Mouse (Mus musculus): ENCODE measurements at regions not wholly inside any gene's neighbourhood (a gene's known extent, or its start where the extent isn't known, plus 50 kb on each side); places are given as distances from the start of the nearest gene placed in this dataset.

DNA sequence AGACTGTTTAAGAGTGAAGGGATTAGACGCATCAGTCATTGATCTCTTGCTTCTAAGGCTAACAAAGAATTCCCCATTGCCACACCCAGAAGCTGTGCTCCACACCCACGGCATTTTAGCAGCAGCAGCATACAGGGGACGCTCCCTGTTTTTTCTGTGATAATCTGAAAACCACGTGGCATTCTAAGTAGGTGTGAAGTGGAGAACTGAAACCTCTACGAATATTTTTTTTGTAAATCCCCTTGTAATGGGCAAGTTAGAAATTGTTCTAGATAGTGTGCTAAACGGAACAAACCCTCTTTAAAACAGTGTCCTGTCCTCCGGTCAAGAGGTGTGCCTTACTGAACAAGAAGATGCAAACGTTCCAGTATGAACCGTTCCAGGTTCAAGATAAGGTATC, 325.8 kb upstream of the Epha4 start:
- no peak overlapping the region for H3K4me3 ChIP-seq (ENCODE audit: low read depth, low read length)
- no peaks in the 10 kb centered on the region for H3K27me3 ChIP-seq (ENCODE audit: control insufficient read depth, insufficient read depth, low read length)
- TF ChIP-seq CTCF (IDR thresholded peaks at IDR 0.05; ENCODE audit: extremely low read depth, insufficient read length, insufficient replicate concordance, low read depth, low read length) (no peak), POLR2A (IDR thresholded peaks at IDR 0.05; ENCODE audit: low read depth, low read length) (no peak)
- no peak overlapping the region for H3K27ac ChIP-seq (ENCODE audit: insufficient read depth, low read depth, low read length)
- 45% methylated on average over 9 of the region's 9 CpGs for WGBS
- H3K4me1 ChIP-seq (ENCODE audit: control insufficient read depth, insufficient read depth, insufficient read length, low read length) = no peaks in the 10 kb centered on the region
- H3K36me3 ChIP-seq (ENCODE audit: control insufficient read depth, insufficient read depth, low read length) = no peaks in the 10 kb centered on the region

DNA sequence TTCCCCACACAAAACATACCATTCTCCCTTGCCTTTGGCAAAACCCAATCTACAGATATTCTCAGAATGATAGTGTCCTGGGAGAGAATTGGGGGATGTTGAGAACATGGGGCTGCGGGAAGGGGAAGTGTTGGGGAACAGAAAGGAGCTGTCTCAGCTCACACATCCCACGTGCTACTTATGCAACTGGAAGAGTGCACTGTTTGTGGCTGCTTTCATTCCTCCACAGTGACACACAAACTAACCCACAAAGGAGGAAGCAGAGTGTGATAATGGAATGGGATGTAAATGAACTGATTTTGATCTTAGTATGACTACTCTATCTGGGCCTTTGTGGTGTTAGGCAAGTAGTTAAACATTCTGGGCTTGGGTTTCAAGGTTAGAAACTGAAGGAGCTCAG, 317.3 kb upstream of the Epha4 start:
- H3K27me3 ChIP-seq (ENCODE audit: control insufficient read depth, insufficient read depth, low read length) = no peaks in the 10 kb centered on the region
- H3K27ac ChIP-seq (ENCODE audit: insufficient read depth, low read depth, low read length) = no peak overlapping the region
- H3K36me3 ChIP-seq (ENCODE audit: control insufficient read depth, insufficient read depth, low read length) = no peaks in the 10 kb centered on the region
- no peaks in the 10 kb centered on the region for H3K4me1 ChIP-seq (ENCODE audit: control insufficient read depth, insufficient read depth, insufficient read length, low read length)
- 51% methylated on average over 2 of the region's 2 CpGs for WGBS
- TF ChIP-seq POLR2A (IDR thresholded peaks at IDR 0.05; ENCODE audit: low read depth, low read length) (no peak), CTCF (IDR thresholded peaks at IDR 0.05; ENCODE audit: extremely low read depth, insufficient read length, insufficient replicate concordance, low read depth, low read length) (no peak)
- no peak overlapping the region for H3K4me3 ChIP-seq (ENCODE audit: low read depth, low read length)

DNA sequence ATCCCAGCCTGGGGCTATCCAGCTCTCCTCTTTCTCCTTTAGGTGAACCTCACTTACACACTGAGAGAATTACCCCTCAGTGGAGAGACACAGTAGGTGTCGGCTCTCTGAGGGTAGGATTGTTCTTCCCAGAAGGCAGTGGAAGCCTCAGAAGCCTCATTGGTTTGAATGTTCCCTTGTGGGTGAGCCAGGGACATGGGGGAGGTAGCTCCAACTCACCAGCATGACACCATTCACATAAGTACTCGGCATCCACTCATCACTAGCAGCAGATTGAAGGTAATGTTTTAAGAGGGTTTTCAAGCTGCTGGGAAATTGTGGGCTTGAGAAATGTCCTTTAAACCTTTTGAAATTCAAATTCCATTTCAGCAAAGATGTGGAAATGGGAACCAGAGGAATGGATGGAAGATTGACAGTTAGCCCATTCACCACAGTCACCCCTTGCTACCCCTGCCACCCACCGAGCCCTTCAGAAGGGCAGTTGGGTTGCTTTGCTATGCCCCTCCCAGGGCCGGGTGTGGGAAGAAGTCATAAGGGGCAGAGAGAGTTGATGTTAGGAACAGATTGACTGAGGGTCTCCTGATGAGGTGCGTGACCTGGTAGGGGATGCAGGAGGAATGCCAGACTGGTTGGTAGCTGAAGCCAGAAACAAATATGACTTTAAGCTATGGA, 310.0 kb upstream of the Epha4 start:
- 59% methylated on average over 5 of the region's 5 CpGs for WGBS
- Histone ChIP-seq H3K27me3 (ENCODE audit: control insufficient read depth, insufficient read depth, low read length) (no peaks in the 10 kb centered on the region), H3K4me3 (ENCODE audit: low read depth, low read length) (no peak overlapping the region), H3K36me3 (ENCODE audit: control insufficient read depth, insufficient read depth, low read length) (no peaks in the 10 kb centered on the region), H3K4me1 (ENCODE audit: control insufficient read depth, insufficient read depth, insufficient read length, low read length) (no peaks in the 10 kb centered on the region), H3K27ac (ENCODE audit: insufficient read depth, low read depth, low read length) (no peak overlapping the region)
- TF ChIP-seq POLR2A (IDR thresholded peaks at IDR 0.05; ENCODE audit: low read depth, low read length) (no peak), CTCF (IDR thresholded peaks at IDR 0.05; ENCODE audit: extremely low read depth, insufficient read length, insufficient replicate concordance, low read depth, low read length) (no peak)

DNA sequence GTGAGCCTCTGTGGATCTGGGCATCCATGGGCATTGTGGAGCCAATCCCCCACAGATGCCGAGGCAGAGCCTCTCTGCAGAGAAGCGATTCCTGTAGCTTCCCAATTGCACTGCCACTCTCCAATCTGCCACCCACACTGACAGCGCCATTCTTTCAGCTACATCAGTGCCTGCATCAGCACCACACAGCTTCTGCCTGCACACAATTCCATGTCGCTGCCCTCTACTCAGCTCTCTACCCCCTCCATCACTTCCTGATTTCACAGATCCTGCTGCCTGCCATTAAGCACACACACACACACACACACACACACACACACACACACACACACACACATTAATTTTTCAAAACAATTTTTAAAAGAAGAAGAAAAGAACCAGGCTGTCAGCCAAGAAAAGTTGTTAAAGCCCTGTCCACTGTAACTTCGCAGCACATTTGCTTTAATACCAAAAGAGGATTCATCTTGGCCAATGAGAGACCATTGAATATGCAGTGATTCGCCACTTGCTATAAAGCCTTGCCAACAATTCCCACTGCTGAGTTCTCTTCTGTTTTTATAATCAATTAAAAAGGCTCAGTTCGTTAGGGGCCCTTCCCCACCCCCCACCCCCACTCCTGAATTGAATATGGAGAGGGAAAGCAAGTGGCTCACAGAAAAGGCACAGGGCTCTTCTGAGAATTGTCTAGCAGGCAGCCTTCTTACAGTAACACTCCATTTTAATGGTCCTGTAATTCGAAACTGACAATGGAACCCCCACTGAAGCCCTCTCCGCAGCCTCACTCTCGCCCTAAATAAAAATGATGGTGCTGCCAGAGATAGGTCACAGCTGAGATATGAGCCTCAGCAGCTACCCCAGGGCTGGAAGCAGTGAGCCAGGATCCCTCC, 309.2 kb upstream of the Epha4 start:
- no peak overlapping the region for H3K4me3 ChIP-seq (ENCODE audit: low read depth, low read length)
- H3K27ac ChIP-seq (ENCODE audit: insufficient read depth, low read depth, low read length) = no peak overlapping the region
- H3K27me3 ChIP-seq (ENCODE audit: control insufficient read depth, insufficient read depth, low read length) = no peaks in the 10 kb centered on the region
- H3K4me1 ChIP-seq (ENCODE audit: control insufficient read depth, insufficient read depth, insufficient read length, low read length) = no peaks in the 10 kb centered on the region
- H3K36me3 ChIP-seq (ENCODE audit: control insufficient read depth, insufficient read depth, low read length) = no peaks in the 10 kb centered on the region
- WGBS = 48% methylated on average over 10 of the region's 10 CpGs
- no peak for TF ChIP-seq POLR2A (IDR thresholded peaks at IDR 0.05; ENCODE audit: low read depth, low read length)
- TF ChIP-seq CTCF (IDR thresholded peaks at IDR 0.05; ENCODE audit: extremely low read depth, insufficient read length, insufficient replicate concordance, low read depth, low read length) = no peak

DNA sequence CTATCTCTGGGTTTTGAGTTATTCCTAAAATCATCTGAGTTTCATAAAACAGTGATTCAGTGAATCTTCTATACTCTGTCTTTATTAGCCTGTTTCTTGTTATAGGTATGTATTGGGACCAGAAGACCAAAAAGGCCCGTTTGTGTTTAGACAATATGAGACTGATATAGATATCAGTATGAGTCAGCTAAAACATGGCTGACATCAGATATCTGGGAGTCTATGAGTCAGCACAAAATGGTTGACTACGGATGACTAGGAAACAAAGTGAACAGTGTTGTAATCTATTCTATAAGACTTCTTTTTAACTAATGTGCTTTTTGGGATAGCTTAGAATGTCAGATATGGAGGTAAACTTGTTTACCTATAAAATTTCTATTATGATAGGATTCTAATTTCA, 305.2 kb upstream of the Epha4 start:
- TF ChIP-seq POLR2A (IDR thresholded peaks at IDR 0.05; ENCODE audit: low read depth, low read length) (no peak), CTCF (IDR thresholded peaks at IDR 0.05; ENCODE audit: extremely low read depth, insufficient read length, insufficient replicate concordance, low read depth, low read length) (no peak)

GRCm38 (mm10) chr1:77815451-77815850, 300.6 kb upstream of the Epha4 start:
- WGBS = 85% methylated on average over 4 of the region's 4 CpGs
- TF ChIP-seq CTCF (IDR thresholded peaks at IDR 0.05; ENCODE audit: extremely low read depth, insufficient read length, insufficient replicate concordance, low read depth, low read length) (no peak), POLR2A (IDR thresholded peaks at IDR 0.05; ENCODE audit: low read depth, low read length) (no peak)
- Histone ChIP-seq H3K27ac (ENCODE audit: insufficient read depth, low read depth, low read length) (no peak overlapping the region), H3K4me3 (ENCODE audit: low read depth, low read length) (no peak overlapping the region), H3K4me1 (ENCODE audit: control insufficient read depth, insufficient read depth, insufficient read length, low read length) (no peaks in the 10 kb centered on the region), H3K36me3 (ENCODE audit: control insufficient read depth, insufficient read depth, low read length) (no peaks in the 10 kb centered on the region), H3K27me3 (ENCODE audit: control insufficient read depth, insufficient read depth, low read length) (no peaks in the 10 kb centered on the region)

More for the DNA sequence above, 305.2 kb upstream of the Epha4 start:
- H3K27ac ChIP-seq (ENCODE audit: insufficient read depth, low read depth, low read length) = no peak overlapping the region
- H3K27me3 ChIP-seq (ENCODE audit: control insufficient read depth, insufficient read depth, low read length) = no peaks in the 10 kb centered on the region
- no peaks in the 10 kb centered on the region for H3K36me3 ChIP-seq (ENCODE audit: control insufficient read depth, insufficient read depth, low read length)
- no peak overlapping the region for H3K4me3 ChIP-seq (ENCODE audit: low read depth, low read length)
- WGBS = 67% methylated on average over 2 of the region's 2 CpGs
- H3K4me1 ChIP-seq (ENCODE audit: control insufficient read depth, insufficient read depth, insufficient read length, low read length) = no peaks in the 10 kb centered on the region

DNA sequence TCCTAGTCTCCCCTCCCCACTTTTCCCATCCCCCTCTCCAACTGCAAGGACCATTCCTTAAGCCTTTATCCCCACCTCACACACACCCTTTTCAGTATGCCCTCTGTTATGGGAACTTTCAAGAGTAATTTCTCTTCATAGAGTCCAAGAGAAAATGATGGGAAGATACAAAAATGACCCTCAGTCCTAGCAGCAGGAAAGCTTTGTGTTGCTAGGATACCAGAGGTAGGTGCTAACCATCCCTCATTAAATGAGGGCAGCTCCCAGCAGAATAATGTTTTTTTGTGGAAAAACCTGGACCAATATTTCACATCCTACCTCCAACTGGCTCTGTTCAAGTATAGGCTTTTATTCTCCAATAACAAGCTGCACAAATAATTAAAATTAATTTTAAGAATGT, 296.7 kb upstream of the Epha4 start:
- H3K27me3 ChIP-seq (ENCODE audit: control insufficient read depth, insufficient read depth, low read length) = no peaks in the 10 kb centered on the region
- no peak overlapping the region for H3K4me3 ChIP-seq (ENCODE audit: low read depth, low read length)
- H3K27ac ChIP-seq (ENCODE audit: insufficient read depth, low read depth, low read length) = no peak overlapping the region
- no peaks in the 10 kb centered on the region for H3K4me1 ChIP-seq (ENCODE audit: control insufficient read depth, insufficient read depth, insufficient read length, low read length)
- H3K36me3 ChIP-seq (ENCODE audit: control insufficient read depth, insufficient read depth, low read length) = no peaks in the 10 kb centered on the region
- TF ChIP-seq POLR2A (IDR thresholded peaks at IDR 0.05; ENCODE audit: low read depth, low read length) = no peak
- no peak for TF ChIP-seq CTCF (IDR thresholded peaks at IDR 0.05; ENCODE audit: extremely low read depth, insufficient read length, insufficient replicate concordance, low read depth, low read length)
